Mouse (Mus musculus) CH12F3 (cell line): ENCODE results near the gene Maml3.

ENCODE experiments used
- in situ Hi-C: fragments of 300-500 bp; cut with MboI; formaldehyde crosslinking; loops from 2 replicates; pipeline ENCODE4 v1.14.3; 2020; ENCODE audit warnings: low sequenced_read_pairs

Maml3 gene

DNA sequence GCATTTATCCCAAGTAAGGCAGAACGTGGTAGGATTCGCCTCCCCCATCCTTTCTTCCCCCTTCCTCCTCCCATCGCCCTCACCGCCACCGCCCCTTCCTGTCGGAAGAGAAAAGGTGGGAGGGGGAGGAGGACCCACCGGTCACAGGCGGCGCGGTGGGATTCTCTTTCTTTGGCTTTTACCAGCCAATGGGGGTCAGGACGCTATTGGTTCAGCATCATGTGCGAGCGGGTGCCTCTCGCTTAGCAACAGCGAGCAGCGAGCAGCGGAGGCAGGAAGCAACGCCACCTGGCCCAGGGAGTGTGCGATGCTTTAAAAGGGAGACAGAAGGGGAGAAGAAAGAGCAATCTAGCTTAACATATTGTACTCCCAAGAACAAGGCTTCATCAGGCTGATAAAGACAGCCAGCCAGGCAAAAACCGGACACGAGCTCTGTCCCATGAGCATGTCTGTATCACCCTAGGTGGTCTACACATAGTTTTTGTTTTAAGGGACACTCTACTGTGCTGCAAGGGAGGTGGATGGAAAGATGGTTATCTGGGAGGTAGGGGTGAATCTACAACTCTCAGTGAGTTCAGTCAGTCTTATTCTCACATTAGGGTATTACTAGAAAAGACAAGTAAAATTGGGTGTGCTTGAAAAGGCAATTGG, 97.1 kb downstream of the Maml3 start:
- in situ Hi-C loops: no loop called here

DNA sequence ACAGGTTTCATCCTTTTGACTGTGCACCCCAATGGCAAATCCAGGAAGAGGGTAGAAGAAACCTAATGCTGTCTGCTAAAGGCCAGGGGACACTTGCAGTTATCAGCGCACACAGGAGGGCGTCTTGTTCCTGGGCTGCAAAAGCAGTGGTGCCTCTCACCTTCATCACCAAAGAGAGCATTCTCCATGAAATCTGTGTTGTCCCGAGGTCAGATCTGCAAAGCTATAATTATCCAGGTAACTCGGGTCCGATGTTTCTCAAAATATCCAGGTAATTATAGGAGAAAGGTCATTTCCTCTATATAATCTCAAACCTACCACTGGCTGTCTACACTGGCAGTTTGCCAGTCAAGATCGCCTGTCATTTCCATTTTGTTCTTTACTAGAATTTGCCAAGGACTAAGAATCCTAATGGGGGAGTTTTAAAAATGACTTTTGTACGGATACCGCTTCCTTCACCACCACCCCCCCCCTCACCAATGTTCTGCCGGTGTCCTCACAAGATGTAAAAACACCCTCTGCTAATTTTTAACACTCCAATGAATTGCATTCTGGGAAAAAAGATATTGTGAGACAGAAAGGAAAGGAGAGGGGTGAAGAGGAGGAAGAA, 98.0 kb downstream of the Maml3 start:
- in situ Hi-C loops: no loop called here

GRCm38 (mm10) chr3:52003663-52004062, 101.2 kb downstream of the Maml3 start:
- in situ Hi-C loops: no loop called here

GRCm38 (mm10) chr3:52001518-52001895, 103.4 kb downstream of the Maml3 start:
- in situ Hi-C loops: no loop called here

GRCm38 (mm10) chr3:52000871-52001517, 103.9 kb downstream of the Maml3 start:
- in situ Hi-C loops: no loop called here

- in situ Hi-C loops: no loop called here
Measured at GRCm38 (mm10) chr3:51999671-52000437, 105.0 kb downstream of the Maml3 start.

- in situ Hi-C loops: no loop called here
Measured at GRCm38 (mm10) chr3:51998511-51999399, 106.1 kb downstream of the Maml3 start.

GRCm38 (mm10) chr3:51997616-51998015, 107.3 kb downstream of the Maml3 start:
- in situ Hi-C loops: no loop called here

DNA sequence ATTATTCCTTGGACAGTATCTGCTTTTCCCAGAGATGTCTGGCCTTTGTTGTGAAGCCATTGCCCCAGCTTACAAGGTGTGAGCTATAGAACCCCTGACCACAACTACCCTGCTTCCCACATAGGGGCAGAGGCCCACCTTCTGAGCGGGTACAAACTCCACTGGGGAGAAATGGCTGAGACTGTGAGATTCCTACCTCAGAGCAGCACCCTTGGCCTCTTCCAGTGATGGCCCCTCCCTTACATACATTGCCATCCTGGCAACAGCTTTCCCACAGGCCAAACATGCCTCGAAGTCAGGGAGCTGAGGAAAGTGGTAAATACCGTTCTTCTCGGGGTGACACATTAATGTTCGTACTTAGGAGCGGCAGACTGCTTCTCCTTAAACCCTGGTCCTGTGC, 118.4 kb downstream of the Maml3 start:
- in situ Hi-C loops: no loop called here

- in situ Hi-C loops: no loop called here
Measured at GRCm38 (mm10) chr3:51981496-51981895, 123.4 kb downstream of the Maml3 start.

DNA sequence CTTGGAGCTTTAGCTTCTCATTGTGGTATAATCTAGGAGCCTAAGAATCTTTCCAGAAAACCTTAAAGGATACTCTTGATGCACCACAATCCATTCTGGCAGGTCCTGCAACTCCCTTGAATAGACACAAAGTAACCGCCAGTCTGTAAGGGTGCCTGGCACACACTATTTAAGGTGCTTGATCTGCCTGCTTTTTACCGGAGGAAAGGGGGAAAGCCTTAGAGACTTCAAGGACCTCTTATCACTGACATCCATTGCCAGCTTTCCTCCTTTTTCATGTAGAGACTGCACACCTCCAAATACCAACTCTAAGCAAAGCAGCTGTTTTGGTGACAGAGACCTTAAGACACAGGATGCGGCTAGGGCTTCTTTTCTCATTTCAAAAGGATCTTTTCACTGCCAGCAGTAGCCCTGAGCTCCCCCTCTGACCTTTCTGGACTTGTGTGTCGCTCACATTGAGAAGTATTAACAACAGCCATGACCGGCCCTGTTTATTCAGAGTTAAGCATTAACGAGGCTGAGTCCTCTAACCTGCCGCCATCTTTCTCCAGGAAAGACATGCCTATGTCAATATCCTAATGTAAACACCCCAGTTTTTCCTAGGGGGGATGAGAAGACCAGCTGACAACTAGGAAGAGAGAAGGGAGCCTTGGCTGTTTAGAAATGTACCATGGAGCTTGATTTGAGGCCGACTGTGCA, 127.1 kb downstream of the Maml3 start:
- in situ Hi-C loops: no loop called here

- in situ Hi-C loops: no loop called here
Measured at GRCm38 (mm10) chr3:51974601-51975000, 130.3 kb downstream of the Maml3 start.

GRCm38 (mm10) chr3:51974153-51974552, 130.7 kb downstream of the Maml3 start:
- in situ Hi-C loops: no loop called here

DNA sequence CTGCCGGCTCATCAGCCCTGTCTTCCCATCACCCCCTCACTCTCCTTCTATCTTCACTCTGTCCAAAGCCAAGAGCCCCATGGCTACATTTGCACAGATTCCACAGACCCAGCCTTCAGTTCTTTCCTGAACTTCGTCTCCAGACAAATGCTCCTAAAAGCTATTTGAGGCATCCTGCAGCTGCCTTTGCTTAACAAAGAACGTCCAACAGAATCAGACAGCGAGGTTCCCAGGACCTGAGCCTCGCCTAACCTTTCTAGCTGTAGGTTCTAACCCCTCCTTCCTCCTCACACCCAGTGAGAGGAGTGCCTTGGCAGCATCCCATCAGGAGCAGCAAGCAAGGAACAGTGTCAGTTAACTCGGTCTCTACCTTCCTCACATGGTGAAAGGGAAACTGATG, 132.3 kb downstream of the Maml3 start:
- in situ Hi-C loops: no loop called here

- in situ Hi-C loops: no loop called here
Measured at GRCm38 (mm10) chr3:51970489-51970888, 134.4 kb downstream of the Maml3 start.

DNA sequence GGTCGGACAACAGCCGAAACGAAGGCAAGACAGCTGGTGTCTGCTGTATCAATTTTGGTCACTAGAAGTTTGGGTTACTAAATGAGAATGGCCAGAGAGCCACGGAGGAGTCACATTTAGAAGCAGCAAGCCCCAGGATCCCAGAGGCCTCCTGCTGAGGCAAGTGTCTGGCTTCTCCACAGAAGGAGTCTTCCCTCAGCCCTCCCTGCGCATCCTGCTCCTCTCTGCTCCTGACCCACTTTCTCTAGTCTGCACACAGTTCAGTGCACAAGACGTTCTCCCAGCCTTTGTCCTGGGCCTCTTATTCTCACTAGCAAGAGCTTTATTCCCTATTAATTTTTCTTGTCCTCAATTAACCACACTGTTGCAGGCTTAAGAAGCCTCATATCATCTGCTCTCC, 135.4 kb downstream of the Maml3 start:
- in situ Hi-C loops: no loop called here

- in situ Hi-C loops: no loop called here
Measured at GRCm38 (mm10) chr3:51965841-51966240, 139.0 kb downstream of the Maml3 start.

DNA sequence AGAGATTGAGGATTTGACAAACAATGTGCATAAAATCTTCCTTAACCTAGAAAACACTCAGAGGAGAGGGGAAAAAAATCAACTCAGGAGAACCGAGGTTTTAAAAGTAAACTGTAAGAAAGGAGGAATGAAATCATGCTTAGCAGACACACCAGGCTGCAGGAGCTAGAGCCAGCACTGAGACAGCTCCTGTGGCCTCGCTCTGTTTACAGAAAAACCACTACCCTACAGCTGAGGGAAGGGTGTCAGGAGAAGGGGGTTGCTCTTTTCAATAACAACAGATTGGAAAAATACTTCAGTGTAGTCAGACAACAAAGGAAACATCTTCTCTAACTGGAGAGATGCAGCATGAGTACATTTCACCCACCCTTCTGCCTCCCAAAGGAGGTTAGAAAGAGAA, 139.4 kb downstream of the Maml3 start:
- in situ Hi-C loops: no loop called here

DNA sequence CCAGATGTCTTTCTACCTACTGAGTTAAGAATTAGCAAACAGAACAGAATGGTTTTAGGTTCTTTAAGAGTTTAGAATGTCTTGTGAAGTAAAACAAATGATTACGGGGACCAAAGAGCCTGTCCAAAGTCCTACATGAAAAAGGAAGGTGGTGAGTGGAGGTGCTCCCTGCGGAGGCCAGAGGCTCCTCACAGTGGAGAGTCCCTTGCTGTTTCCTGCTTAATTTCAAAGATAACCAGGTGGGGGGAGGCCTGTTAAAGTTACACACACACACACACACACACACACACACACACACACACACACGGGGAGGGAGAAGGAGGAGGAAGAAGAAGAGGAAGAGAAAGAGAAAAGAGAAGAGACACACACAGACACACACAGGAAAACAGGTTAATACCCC, 139.9 kb downstream of the Maml3 start:
- in situ Hi-C loops: no loop called here
